Mouse (Mus musculus) kidney, embryonic 14.5 days (tissue): ENCODE data around the gene Agap1. TPM values are rescaled to one million over a fixed set of nuclear protein-coding genes. Genes with fewer than 3 reads are reported as not detected.

Experiments
- ATAC-seq: fragments of 200-750 bp; cut with Nextera tagmentation; 2 replicates; pipeline ENCODE4 v1.8.0; 2017; ENCODE audit warnings: moderate number of reproducible peaks, mild to moderate bottlenecking, moderate TSS enrichment, moderate library complexity; ENCODE audit not compliant: low FRiP score, low TSS enrichment
- H3K27ac ChIP-seq: fragments of 300-500 bp; sonication (generic); 2 replicates; pipeline ENCODE4 v1.5.1; 2014; ENCODE audit warnings: low read depth, mild to moderate bottlenecking, low read length, moderate library complexity, mixed read lengths
- H3K27me3 ChIP-seq: fragments of 300-500 bp; sonication (generic); 2 replicates; pipeline ENCODE4 v1.6.1; 2014; ENCODE audit warnings: mild to moderate bottlenecking, low read length; ENCODE audit not compliant: control insufficient read depth, insufficient read depth
- H3K36me3 ChIP-seq: fragments of 300-500 bp; sonication (generic); 2 replicates; pipeline ENCODE4 v1.6.1; 2014; ENCODE audit warnings: low read length, mixed read lengths; ENCODE audit not compliant: control insufficient read depth, insufficient read depth
- H3K4me1 ChIP-seq: fragments of 300-500 bp; sonication (generic); 2 replicates; pipeline ENCODE4 v1.6.1; 2014; ENCODE audit warnings: low read length, mixed read lengths; ENCODE audit not compliant: control insufficient read depth, insufficient read depth
- H3K4me2 ChIP-seq: fragments of 300-500 bp; sonication (generic); replicated peaks from 2 replicates; pipeline ENCODE4 v1.6.1; 2014; ENCODE audit warnings: low read depth, mild to moderate bottlenecking, low read length
- H3K4me3 ChIP-seq: fragments of 300-500 bp; sonication (generic); 2 replicates; pipeline ENCODE4 v1.5.1; 2014; ENCODE audit warnings: mild to moderate bottlenecking, low read length
- H3K9ac ChIP-seq: fragments of 300-500 bp; sonication (generic); 2 replicates; pipeline ENCODE4 v1.6.1; 2014; ENCODE audit warnings: low read depth, mild to moderate bottlenecking, low read length, moderate library complexity
- H3K9me3 ChIP-seq: fragments of 300-500 bp; sonication (generic); 2 replicates; pipeline ENCODE4 v1.6.1; 2016; ENCODE audit warnings: low read length; ENCODE audit not compliant: control insufficient read depth
- WGBS: fragments of 180-500 bp; shearing (Covaris S2); extraction: QIAGEN DNeasy Blood & Tissue Kit; methylation state at CpG from one replicate; pipeline ENCODE4 v1.1.7; 2014; 5-methylcytosine and 5-hydroxymethylcytosine counted together
- polyA plus RNA-seq: library from polyadenylated mRNA; unstranded; fragments of >200 nt; fragmentation: Nextera tagmentation; extraction: Ambion mirVana; gene quantifications from 2 replicates; pipeline ENCODE4 v1.2.1, GENCODE M21; 2014

Agap1 gene
- polyA plus RNA-seq, 1 experiment from 2014 or later, result 19.3 TPM

GRCm38 (mm10) chr1:89554969-89555856, 100.6 kb downstream of the Agap1 start:
- Histone ChIP-seq H3K4me1 (peaks cover 28% of the 10 kb centered on the region), H3K27me3 (no peaks in the 10 kb centered on the region), H3K9me3 (no peaks in the 10 kb centered on the region), H3K36me3 (no peaks in the 10 kb centered on the region), H3K4me3 (no peak overlapping the region), H3K9ac (no peak overlapping the region), H3K27ac (no peak overlapping the region), H3K4me2 (no peak overlapping the region)
- WGBS, result 68% methylated on average over 18 of the region's 18 CpGs
- ATAC-seq, result no peak

GRCm38 (mm10) chr1:89556006-89556405, 101.4 kb downstream of the Agap1 start:
- no peaks in the 10 kb centered on the region for H3K9me3 ChIP-seq
- WGBS, result 84% methylated on average over 7 of the region's 7 CpGs
- peaks cover 28% of the 10 kb centered on the region for H3K4me1 ChIP-seq
- H3K27ac ChIP-seq, result no peak overlapping the region
- no peak overlapping the region for H3K9ac ChIP-seq
- H3K36me3 ChIP-seq, result no peaks in the 10 kb centered on the region
- H3K4me2 ChIP-seq, result no peak overlapping the region
- H3K4me3 ChIP-seq, result no peak overlapping the region
- ATAC-seq, result 0 out of 2 replicates have a peak, but pooled peaks have one; percentile 6
- no peaks in the 10 kb centered on the region for H3K27me3 ChIP-seq

GRCm38 (mm10) chr1:89557401-89557800, 102.8 kb downstream of the Agap1 start:
- no peak overlapping the region for H3K4me3 ChIP-seq
- no peaks in the 10 kb centered on the region for H3K27me3 ChIP-seq
- no peak overlapping the region for H3K9ac ChIP-seq
- H3K36me3 ChIP-seq, result no peaks in the 10 kb centered on the region
- WGBS, result 80% methylated on average over 6 of the region's 6 CpGs
- H3K4me1 ChIP-seq, result peaks cover 28% of the 10 kb centered on the region
- no peak overlapping the region for H3K27ac ChIP-seq
- no peak overlapping the region for H3K4me2 ChIP-seq
- H3K9me3 ChIP-seq, result no peaks in the 10 kb centered on the region
- no peak for ATAC-seq

DNA sequence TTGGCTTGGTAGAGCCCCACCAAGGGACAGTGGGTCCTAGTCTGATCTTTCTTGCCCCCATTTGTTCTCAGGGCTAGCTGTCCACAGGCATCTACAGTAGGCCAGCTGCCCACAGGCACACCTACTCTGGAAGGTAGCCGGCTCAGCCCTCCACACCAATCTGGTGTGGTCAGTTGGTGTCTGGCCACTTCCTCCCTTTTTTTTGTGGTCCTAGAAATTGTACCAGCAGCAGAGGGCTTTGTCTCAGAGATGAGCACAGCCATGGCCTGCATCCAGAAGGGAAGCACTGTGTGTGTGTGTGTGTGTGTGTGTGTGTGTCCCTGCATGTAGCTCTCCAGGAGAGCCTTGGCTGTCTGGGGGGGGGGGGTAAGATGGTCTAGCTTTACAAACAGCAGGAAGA, 103.5 kb downstream of the Agap1 start:
- WGBS, result 58% methylated on average over 1 of the region's 1 CpGs
- H3K9ac ChIP-seq, result no peak overlapping the region
- H3K27ac ChIP-seq, result no peak overlapping the region
- H3K27me3 ChIP-seq, result no peaks in the 10 kb centered on the region
- H3K4me1 ChIP-seq, result peaks cover 28% of the 10 kb centered on the region
- no peak overlapping the region for H3K4me3 ChIP-seq
- ATAC-seq, result no peak
- no peaks in the 10 kb centered on the region for H3K9me3 ChIP-seq
- no peaks in the 10 kb centered on the region for H3K36me3 ChIP-seq
- no peak overlapping the region for H3K4me2 ChIP-seq

- no peaks in the 10 kb centered on the region for H3K27me3 ChIP-seq
- H3K9ac ChIP-seq, result no peak overlapping the region
- H3K4me3 ChIP-seq, result no peak overlapping the region
- H3K4me2 ChIP-seq, result no peak overlapping the region
- no peak overlapping the region for H3K27ac ChIP-seq
- H3K4me1 ChIP-seq, result peaks cover 8% of the 10 kb centered on the region; the same call in 1 of the 2 replicates
- H3K9me3 ChIP-seq, result no peaks in the 10 kb centered on the region
- WGBS, result 86% methylated on average over 4 of the region's 4 CpGs
- no peak for ATAC-seq
- no peaks in the 10 kb centered on the region for H3K36me3 ChIP-seq
These were observed 108.8 kb downstream of the Agap1 start for GRCm38 (mm10) chr1:89563399-89563798.

- Histone ChIP-seq H3K4me3 (no peak overlapping the region), H3K9ac (no peak overlapping the region), H3K27me3 (no peaks in the 10 kb centered on the region), H3K4me2 (no peak overlapping the region), H3K4me1 (peaks cover 35% of the 10 kb centered on the region), H3K36me3 (no peaks in the 10 kb centered on the region), H3K9me3 (no peaks in the 10 kb centered on the region), H3K27ac (no peak overlapping the region)
- no peak for ATAC-seq
- WGBS, result 34% methylated on average over 9 of the region's 9 CpGs
These were observed 112.2 kb downstream of the Agap1 start for GRCm38 (mm10) chr1:89566578-89567488.

DNA sequence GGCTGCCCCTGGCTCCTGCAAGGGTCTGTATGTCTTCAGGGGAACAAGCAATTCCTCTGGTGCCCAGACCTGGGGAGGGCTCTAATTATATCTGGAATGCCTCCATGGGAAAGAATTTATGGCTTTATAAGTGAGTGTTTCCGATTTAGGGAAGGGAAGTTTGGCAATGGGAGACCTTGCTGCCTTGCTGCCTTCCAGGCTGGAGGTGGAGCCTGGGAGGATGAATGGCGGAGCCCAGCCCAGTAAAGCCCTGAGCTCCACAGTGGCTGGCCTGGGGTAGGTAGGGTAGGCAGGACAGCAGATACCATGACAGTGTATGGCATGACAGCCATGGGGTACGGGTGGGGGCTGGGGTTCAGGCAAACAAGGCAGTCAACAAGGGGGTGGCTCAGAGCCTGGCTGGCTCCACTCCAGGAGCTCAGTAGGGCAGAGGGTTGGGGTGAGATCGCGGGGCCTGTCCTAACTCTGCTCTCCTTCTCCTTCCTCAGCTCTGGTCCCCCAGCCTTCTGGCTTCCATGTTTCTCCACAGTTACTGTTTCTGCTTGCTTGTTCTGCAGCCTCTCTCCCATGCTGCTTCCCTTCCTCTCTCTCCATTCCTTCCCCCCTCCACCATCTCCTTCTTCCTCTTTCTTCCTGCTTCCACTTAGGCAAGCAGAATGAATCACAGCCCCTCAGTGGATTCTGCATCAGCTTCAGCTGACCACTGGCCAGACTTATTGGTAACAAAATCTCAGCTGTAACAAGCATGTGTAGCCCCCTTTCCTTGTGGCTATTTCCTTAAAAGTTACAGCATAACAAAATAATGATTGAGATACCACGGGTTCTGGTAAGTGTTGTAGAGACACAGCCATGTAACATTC, 114.2 kb downstream of the Agap1 start:
- H3K9me3 ChIP-seq, result no peaks in the 10 kb centered on the region
- H3K4me1 ChIP-seq, result peaks cover 35% of the 10 kb centered on the region
- no peaks in the 10 kb centered on the region for H3K27me3 ChIP-seq
- no peak overlapping the region for H3K4me3 ChIP-seq
- H3K27ac ChIP-seq, result no peak overlapping the region
- H3K4me2 ChIP-seq, result no peak overlapping the region
- ATAC-seq, result peak; percentile 65; the same call in 1 of the 2 replicates
- no peak overlapping the region for H3K9ac ChIP-seq
- 60% methylated on average over 6 of the region's 6 CpGs for WGBS
- no peaks in the 10 kb centered on the region for H3K36me3 ChIP-seq

DNA sequence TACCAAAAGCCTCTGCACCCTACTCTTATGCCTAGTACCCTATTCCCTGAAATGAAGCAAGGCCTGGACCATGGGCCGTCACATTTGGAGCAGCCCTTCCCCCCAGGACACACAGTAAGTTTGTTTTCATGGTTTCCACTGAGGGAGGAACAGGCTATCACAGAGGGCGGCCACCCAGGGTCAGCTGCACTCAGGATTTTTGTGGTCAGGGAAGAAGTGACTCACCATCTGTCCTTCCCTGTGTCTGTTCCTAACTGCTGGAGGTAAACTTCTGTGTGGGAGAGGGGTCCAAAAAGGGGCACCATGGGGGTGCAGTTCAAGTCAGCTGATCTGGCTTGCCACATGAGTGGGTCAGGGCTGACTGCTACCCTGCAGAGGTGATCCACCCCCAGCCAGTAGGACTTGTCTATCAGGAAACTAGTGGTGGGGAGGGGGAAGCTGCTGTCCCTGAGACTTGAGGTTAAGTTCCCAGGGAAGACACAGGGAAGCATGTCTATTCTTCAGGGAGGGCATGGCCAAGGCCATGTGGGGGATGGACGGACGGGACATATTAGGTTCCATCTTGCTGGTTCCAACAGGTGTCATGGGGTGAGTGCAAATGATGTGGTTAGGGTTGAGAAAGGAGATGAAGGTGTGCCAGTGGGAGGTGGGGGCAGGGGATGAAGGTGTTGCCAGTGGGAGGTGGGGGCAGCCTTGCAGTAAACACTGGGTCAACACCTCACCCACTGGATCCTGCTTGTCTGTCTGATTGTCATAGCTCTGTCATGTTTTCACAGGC, 116.1 kb downstream of the Agap1 start:
- ATAC-seq, result no peak

More for the DNA sequence above, 116.1 kb downstream of the Agap1 start:
- H3K9me3 ChIP-seq, result no peaks in the 10 kb centered on the region
- H3K9ac ChIP-seq, result no peak overlapping the region
- peaks cover 41% of the 10 kb centered on the region for H3K4me1 ChIP-seq
- H3K27me3 ChIP-seq, result no peaks in the 10 kb centered on the region
- no peak overlapping the region for H3K4me2 ChIP-seq
- H3K36me3 ChIP-seq, result no peaks in the 10 kb centered on the region
- no peak overlapping the region for H3K27ac ChIP-seq
- WGBS, result 47% methylated on average over 4 of the region's 4 CpGs
- no peak overlapping the region for H3K4me3 ChIP-seq
